Mouse (Mus musculus) layer of hippocampus, postnatal 25 days (tissue): ENCODE results near the gene Anp32b. TPM values are rescaled to one million over a fixed set of nuclear protein-coding genes. Genes with fewer than 3 reads are reported as not detected.

Experiments used
- DNase-seq, 2 experiments: peaks; one replicate each; pipeline ENCODE4 v3.0.0; 2022; ENCODE audit warnings: mixed read lengths in 2 of 2, low spot score in 1 of 2; ENCODE audit errors: extremely low spot score in 1 of 2
- total RNA-seq, 2 experiments: library from RNA; stranded (reverse); gene quantifications; 2 replicates each; pipeline ENCODE4 v1.2.3; 2021

Anp32b gene
- total RNA-seq, 2 experiments from 2014 or later, result 48.9 to 53.4 TPM

GRCm38 (mm10) chr4:46451758-46452480, 1.2 kb downstream of the Anp32b start:
- DNase-seq, result peak; percentile 44 to 70

- peak; percentile 27 to 40 for DNase-seq
Observed at GRCm38 (mm10) chr4:46452481-46452850, 1.8 kb downstream of the Anp32b start.

GRCm38 (mm10) chr4:46452855-46453719, 2.4 kb downstream of the Anp32b start:
- no peak for DNase-seq

GRCm38 (mm10) chr4:46454097-46454864, 3.6 kb downstream of the Anp32b start:
- no peak for DNase-seq

- no peak for DNase-seq
Observed at GRCm38 (mm10) chr4:46456762-46457161, 6.1 kb downstream of the Anp32b start.

GRCm38 (mm10) chr4:46457186-46457585, 6.5 kb downstream of the Anp32b start:
- no peak for DNase-seq

GRCm38 (mm10) chr4:46458411-46458810, 7.7 kb downstream of the Anp32b start:
- DNase-seq, result no peak

- no peak for DNase-seq
Observed at GRCm38 (mm10) chr4:46463130-46463830, 12.6 kb downstream of the Anp32b start.

- no peak for DNase-seq
Observed at GRCm38 (mm10) chr4:46465740-46466139, 15.0 kb downstream of the Anp32b start.

GRCm38 (mm10) chr4:46475101-46475500, 24.4 kb downstream of the Anp32b start:
- DNase-seq, result no peak

GRCm38 (mm10) chr4:46479081-46479480, 28.4 kb downstream of the Anp32b start:
- DNase-seq, result no peak

GRCm38 (mm10) chr4:46485696-46486417, 35.2 kb downstream of the Anp32b start:
- DNase-seq, result peak in 1 of 2 experiments; percentile 21

- DNase-seq, result no peak
Observed at GRCm38 (mm10) chr4:46487348-46487747, 36.6 kb downstream of the Anp32b start.

- DNase-seq, result peak; percentile 82 to 83
Observed at GRCm38 (mm10) chr4:46489028-46489925, 38.6 kb downstream of the Anp32b start, which contains the start of gene Nans. TSS of gene Nans (plus strand) at chr4:46489248.

- no peak for DNase-seq
Observed at GRCm38 (mm10) chr4:46493071-46493470, 42.4 kb downstream of the Anp32b start.

GRCm38 (mm10) chr4:46495543-46495942, 44.8 kb downstream of the Anp32b start:
- DNase-seq, result no peak

GRCm38 (mm10) chr4:46497286-46497892, 46.7 kb downstream of the Anp32b start:
- peak; percentile 46 to 80 for DNase-seq

GRCm38 (mm10) chr4:46498511-46498910, 47.8 kb downstream of the Anp32b start:
- DNase-seq, result no peak
